Mouse (Mus musculus) gastrocnemius, postnatal 10 days (tissue): ENCODE measurements around the gene Dnm3. TPM values are rescaled to one million over a fixed set of nuclear protein-coding genes. Genes with fewer than 3 reads are reported as not detected.

Experiments
- DNase-seq: peaks from one replicate; pipeline ENCODE4 v3.0.0; 2021; ENCODE audit warnings: mixed read lengths
- total RNA-seq, 2 experiments: library from RNA; stranded (reverse); gene quantifications; 2 replicates each; pipeline ENCODE4 v1.2.3; 2021

Dnm3 gene
- total RNA-seq, 2 experiments from 2014 or later = 6.3 to 8.6 TPM

- no peak for DNase-seq
These were observed 459.7 kb downstream of the Dnm3 start for GRCm38 (mm10) chr1:162017975-162018600.

GRCm38 (mm10) chr1:162016982-162017381 is 460.9 kb downstream of the Dnm3 start:
- no peak for DNase-seq

- DNase-seq = no peak
These were observed 462.5 kb downstream of the Dnm3 start for GRCm38 (mm10) chr1:162015247-162015862.

GRCm38 (mm10) chr1:162013561-162013960 is 464.3 kb downstream of the Dnm3 start:
- no peak for DNase-seq

GRCm38 (mm10) chr1:162011523-162012245 is 466.1 kb downstream of the Dnm3 start:
- DNase-seq = no peak

- no peak for DNase-seq
These were observed 468.7 kb downstream of the Dnm3 start for GRCm38 (mm10) chr1:162009086-162009485.

- no peak for DNase-seq
These were observed 469.2 kb downstream of the Dnm3 start for GRCm38 (mm10) chr1:162008631-162009067.

GRCm38 (mm10) chr1:162008208-162008607 is 469.6 kb downstream of the Dnm3 start:
- no peak for DNase-seq

GRCm38 (mm10) chr1:162006109-162006508 is 471.7 kb downstream of the Dnm3 start:
- no peak for DNase-seq

- peak; percentile 43 for DNase-seq
These were observed 472.7 kb downstream of the Dnm3 start for GRCm38 (mm10) chr1:162004821-162005770.

GRCm38 (mm10) chr1:162004518-162004780 is 473.4 kb downstream of the Dnm3 start:
- DNase-seq = no peak

- no peak for DNase-seq
These were observed 473.9 kb downstream of the Dnm3 start for GRCm38 (mm10) chr1:162003729-162004517.

GRCm38 (mm10) chr1:162001328-162001727 is 476.5 kb downstream of the Dnm3 start:
- no peak for DNase-seq

GRCm38 (mm10) chr1:161999882-162000371 is 477.9 kb downstream of the Dnm3 start:
- peak; percentile 23 for DNase-seq

GRCm38 (mm10) chr1:161999338-161999737 is 478.5 kb downstream of the Dnm3 start:
- no peak for DNase-seq

GRCm38 (mm10) chr1:161998781-161999180 is 479.1 kb downstream of the Dnm3 start:
- DNase-seq = no peak

- no peak for DNase-seq
These were observed 485.4 kb downstream of the Dnm3 start for GRCm38 (mm10) chr1:161992389-161992788.

GRCm38 (mm10) chr1:161991846-161992245 is 486.0 kb downstream of the Dnm3 start:
- no peak for DNase-seq

GRCm38 (mm10) chr1:161990684-161991578 is 486.9 kb downstream of the Dnm3 start:
- no peak for DNase-seq

GRCm38 (mm10) chr1:161983979-161984566 is 493.8 kb downstream of the Dnm3 start:
- peak; percentile 48 for DNase-seq
